Mouse (Mus musculus) small intestine, adult 2 months (tissue): ENCODE data around the gene Pdp2.

Experiments
- CTCF ChIP-seq: fragments of 200-500 bp; IDR thresholded peaks from 2 replicates; pipeline ENCODE4 v1.5.1; 2012; ENCODE audit warnings: low read depth, mild to moderate bottlenecking, control low read depth, inconsistent platforms, low read length, moderate library complexity, mixed read lengths; ENCODE audit not compliant: insufficient replicate concordance, insufficient read length; ENCODE audit errors: extremely low read depth
- POLR2A ChIP-seq: fragments of 200-500 bp; IDR thresholded peaks from 2 replicates; pipeline ENCODE4 v1.6.1; 2012; ENCODE audit warnings: low read depth, mild to moderate bottlenecking, control low read depth, inconsistent platforms, low read length, moderate library complexity

DNA sequence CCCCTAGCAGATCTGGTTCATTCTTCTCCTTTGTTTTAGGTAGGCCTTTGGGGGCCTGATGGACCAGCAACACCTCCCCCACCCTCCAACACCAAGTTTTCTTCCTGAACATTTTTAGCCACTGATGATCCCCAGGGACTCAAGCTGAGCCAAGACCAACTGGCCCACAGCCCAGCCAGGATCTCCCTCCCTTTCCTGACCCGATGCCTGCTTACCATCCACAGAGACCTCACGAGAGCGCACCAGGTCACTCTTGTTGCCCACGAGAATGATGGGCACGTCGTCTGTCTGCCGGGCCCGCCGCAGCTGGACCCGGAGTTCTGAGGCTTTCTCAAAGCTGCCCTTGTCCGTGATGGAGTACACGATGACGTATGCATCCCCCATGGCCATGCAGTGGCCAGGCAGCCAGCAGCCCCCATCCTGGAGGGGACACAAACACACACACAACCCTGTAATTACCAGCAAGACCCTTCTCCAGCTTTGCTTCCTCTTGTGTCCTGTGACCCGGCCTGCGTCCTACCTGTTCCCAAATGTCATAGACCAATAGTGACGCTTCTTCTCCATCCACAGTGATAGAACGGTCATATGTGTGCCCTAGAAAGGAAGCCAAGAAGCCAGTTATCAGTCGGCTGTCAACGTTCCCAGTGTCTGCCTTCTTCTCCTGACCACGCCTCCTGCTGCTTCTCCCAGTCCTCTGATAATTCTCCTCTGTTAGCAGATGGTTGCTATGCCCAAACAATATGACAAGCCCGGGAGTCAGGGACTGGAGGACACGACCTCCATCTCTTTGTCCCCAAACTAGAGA is 38.3 kb downstream of the Pdp2 start:
- TF ChIP-seq POLR2A (no peak), CTCF (no peak)
